Mouse (Mus musculus) embryonic facial prominence, embryonic 11.5 days (tissue): ENCODE measurements around the gene Inpp4b. TPM values are rescaled to one million over a fixed set of nuclear protein-coding genes. Genes with fewer than 3 reads are reported as not detected.

Source experiments
- ATAC-seq: fragments of 200-750 bp; cut with Nextera tagmentation; replicated peaks from 2 replicates; pipeline ENCODE4 v1.8.0; 2017; ENCODE audit warnings: low read depth; ENCODE audit not compliant: insufficient number of reproducible peaks, low FRiP score, low TSS enrichment
- DNase-seq: peaks from one replicate; pipeline ENCODE4 v3.0.0-alpha.2; 2015; ENCODE audit warnings: low spot score
- H3K27ac ChIP-seq: fragments of 300-500 bp; sonication (generic); replicated peaks from 2 replicates; pipeline ENCODE4 v1.5.1; 2014; ENCODE audit warnings: mild to moderate bottlenecking, low read depth, low read length, control low read depth
- H3K27me3 ChIP-seq: fragments of 300-500 bp; sonication (generic); 2 replicates; pipeline ENCODE4 v1.6.1; 2014; ENCODE audit warnings: mild to moderate bottlenecking, low read length, moderate library complexity, mixed read lengths; ENCODE audit not compliant: control insufficient read depth, insufficient read depth
- H3K36me3 ChIP-seq: fragments of 300-500 bp; sonication (generic); replicated peaks from 2 replicates; pipeline ENCODE4 v1.6.1; 2014; ENCODE audit warnings: low read depth, mild to moderate bottlenecking, low read length, moderate library complexity, mixed read lengths; ENCODE audit not compliant: control insufficient read depth, insufficient read depth
- H3K4me1 ChIP-seq: fragments of 300-500 bp; sonication (generic); 2 replicates; pipeline ENCODE4 v1.6.1; 2014; ENCODE audit warnings: low read length, mixed read lengths; ENCODE audit not compliant: control insufficient read depth, insufficient read depth
- H3K4me2 ChIP-seq: fragments of 300-500 bp; sonication (generic); 2 replicates; pipeline ENCODE4 v1.6.1; 2014; ENCODE audit warnings: low read depth, mild to moderate bottlenecking, control low read depth, low read length, moderate library complexity
- H3K4me3 ChIP-seq: fragments of 300-500 bp; sonication (generic); 2 replicates; pipeline ENCODE4 v1.5.1; 2014; ENCODE audit warnings: low read depth, low read length, control low read depth
- H3K9ac ChIP-seq: fragments of 300-500 bp; sonication (generic); replicated peaks from 2 replicates; pipeline ENCODE4 v1.6.1; 2014; ENCODE audit warnings: mild to moderate bottlenecking, control low read depth, low read length
- H3K9me3 ChIP-seq: fragments of 300-500 bp; sonication (generic); replicated peaks from 2 replicates; pipeline ENCODE4 v1.6.1; 2016; ENCODE audit warnings: mild to moderate bottlenecking, low read length, inconsistent platforms, mixed read lengths; ENCODE audit not compliant: control insufficient read depth
- WGBS: fragments of 180-500 bp; shearing (Covaris S2); extraction: QIAGEN DNeasy Blood & Tissue Kit; methylation state at CpG from one replicate; pipeline ENCODE4 v1.1.7; 2014; 5-methylcytosine and 5-hydroxymethylcytosine counted together
- polyA plus RNA-seq: library from polyadenylated mRNA; unstranded; fragments of >200 nt; fragmentation: Nextera tagmentation; extraction: Ambion mirVana; gene quantifications from 2 replicates; pipeline ENCODE4 v1.2.1, GENCODE M21; 2014

The Inpp4b gene
- polyA plus RNA-seq, 1 experiment from 2014 or later, result 7.8 TPM

DNA sequence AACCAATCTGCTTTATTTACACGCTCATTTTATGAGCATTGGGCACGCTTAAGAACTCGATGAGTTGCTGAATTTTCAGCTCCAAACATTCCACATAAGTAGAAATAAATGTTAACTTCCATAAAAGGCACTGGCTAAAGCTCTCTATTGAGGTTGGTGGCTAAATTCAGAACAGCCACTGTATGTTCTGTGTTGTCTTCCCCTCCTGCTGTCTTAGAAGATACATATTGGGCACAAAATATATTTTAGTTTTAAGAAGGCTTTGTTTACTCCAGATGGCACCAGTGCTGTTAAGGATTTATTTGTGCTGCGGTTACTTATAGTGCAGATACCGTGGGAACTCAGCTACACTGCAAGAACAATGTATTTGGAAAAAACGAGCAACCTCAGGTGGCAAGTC is 15.8 kb downstream of the Inpp4b start:
- Histone ChIP-seq H3K9ac (no peak overlapping the region), H3K36me3 (no peaks in the 10 kb centered on the region), H3K27me3 (no peaks in the 10 kb centered on the region), H3K9me3 (no peaks in the 10 kb centered on the region), H3K4me2 (no peak overlapping the region), H3K4me3 (no peak overlapping the region), H3K4me1 (no peaks in the 10 kb centered on the region), H3K27ac (no peak overlapping the region)
- no peak for DNase-seq
- no peak for ATAC-seq
- WGBS, result 87% methylated on average over 6 of the region's 6 CpGs

DNA sequence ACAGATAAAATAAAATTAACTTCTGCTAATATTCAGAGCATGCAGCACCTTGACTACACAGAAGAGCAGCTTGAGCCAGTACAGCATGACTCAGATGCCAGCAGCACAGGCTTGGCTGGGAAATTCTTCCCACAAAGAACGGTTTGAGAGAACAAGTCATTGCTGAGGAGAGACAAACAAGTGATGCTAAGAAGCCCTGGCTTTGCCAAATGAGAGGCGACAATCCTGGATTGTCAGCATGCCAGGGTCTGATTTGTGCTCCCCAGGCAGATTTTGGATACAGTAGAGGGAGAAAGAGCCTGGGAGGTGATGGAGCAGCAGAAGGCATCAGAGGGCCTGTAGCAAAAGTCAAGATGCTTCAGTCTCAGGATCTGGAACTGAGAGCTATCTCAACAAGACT is 18.2 kb downstream of the Inpp4b start:
- no peak overlapping the region for H3K4me2 ChIP-seq
- H3K9ac ChIP-seq, result no peak overlapping the region
- H3K36me3 ChIP-seq, result no peaks in the 10 kb centered on the region
- WGBS, result 79% methylated on average over 2 of the region's 2 CpGs
- no peaks in the 10 kb centered on the region for H3K4me1 ChIP-seq
- ATAC-seq (no peak), DNase-seq (no peak)
- H3K27ac ChIP-seq, result no peak overlapping the region
- H3K4me3 ChIP-seq, result no peak overlapping the region
- H3K9me3 ChIP-seq, result no peaks in the 10 kb centered on the region
- H3K27me3 ChIP-seq, result no peaks in the 10 kb centered on the region

DNA sequence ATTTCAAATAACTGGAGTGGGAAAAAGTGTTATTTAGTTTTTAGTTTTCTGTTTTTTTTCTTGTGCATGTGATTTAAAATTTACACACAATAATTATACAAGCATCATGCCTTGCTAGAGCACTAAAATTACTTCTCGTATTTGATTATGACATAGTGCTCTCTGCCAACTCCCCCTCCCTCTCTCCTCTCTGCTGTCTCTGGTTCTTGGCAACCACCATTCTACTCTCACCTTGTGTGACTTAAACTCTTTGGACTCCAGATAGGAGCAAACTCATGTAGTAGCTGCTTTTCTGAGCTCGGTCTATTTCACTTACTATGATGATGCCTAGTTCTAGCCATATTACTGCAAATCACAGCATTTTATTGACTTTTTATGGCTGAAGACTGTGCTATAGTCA is 18.8 kb downstream of the Inpp4b start:
- H3K9ac ChIP-seq, result no peak overlapping the region
- H3K4me3 ChIP-seq, result no peak overlapping the region
- H3K27me3 ChIP-seq, result no peaks in the 10 kb centered on the region
- no peak for ATAC-seq
- no peaks in the 10 kb centered on the region for H3K36me3 ChIP-seq
- no peak overlapping the region for H3K27ac ChIP-seq
- H3K9me3 ChIP-seq, result no peaks in the 10 kb centered on the region
- DNase-seq, result no peak
- 88% methylated on average over 2 of the region's 2 CpGs for WGBS
- no peaks in the 10 kb centered on the region for H3K4me1 ChIP-seq
- H3K4me2 ChIP-seq, result no peak overlapping the region

DNA sequence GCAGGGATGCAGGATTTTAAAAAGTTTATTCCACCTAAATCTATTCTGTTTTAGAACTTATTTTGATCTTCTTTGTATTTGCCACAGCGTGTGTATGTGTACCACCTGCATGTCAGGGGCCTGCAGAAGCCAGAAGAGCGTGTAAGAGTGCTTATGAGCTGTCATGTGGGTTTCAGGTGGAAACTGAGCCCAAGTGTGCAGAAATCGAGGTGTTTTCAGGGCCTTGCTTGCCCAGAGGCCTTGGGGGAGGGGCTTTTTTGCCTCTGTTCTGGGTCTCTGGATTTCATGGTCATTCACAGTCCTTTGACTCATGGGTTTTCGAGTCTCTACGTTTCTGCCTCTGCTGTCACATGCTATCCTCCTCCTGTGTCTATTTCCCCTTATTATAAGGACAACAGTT is 28.3 kb downstream of the Inpp4b start:
- Histone ChIP-seq H3K36me3 (no peaks in the 10 kb centered on the region), H3K4me1 (no peaks in the 10 kb centered on the region), H3K9me3 (no peaks in the 10 kb centered on the region), H3K4me2 (no peak overlapping the region), H3K27me3 (no peaks in the 10 kb centered on the region), H3K9ac (no peak overlapping the region), H3K27ac (no peak overlapping the region), H3K4me3 (no peak overlapping the region)
- DNase-seq (no peak), ATAC-seq (no peak)
- whole genome bisulfite sequencing, result 64% methylated on average over 5 of the region's 5 CpGs

DNA sequence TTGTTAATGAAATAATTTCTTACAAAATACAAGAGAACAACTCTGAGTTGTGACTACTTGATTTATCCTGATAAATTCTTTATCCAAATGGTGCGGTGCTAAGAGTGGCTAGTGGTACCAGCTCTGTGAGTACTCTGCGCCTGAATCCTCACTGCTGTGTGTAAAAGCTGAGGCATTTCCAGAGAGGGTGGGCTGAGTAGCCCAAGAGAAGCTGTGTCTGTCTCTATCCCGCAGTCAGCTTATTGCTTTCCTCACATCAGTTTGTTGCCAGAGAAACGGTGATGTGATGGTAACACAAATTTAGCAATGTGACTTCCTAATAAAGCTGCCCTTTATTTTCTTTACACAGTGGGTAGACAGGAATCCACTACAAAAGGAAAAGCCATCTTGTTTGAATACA is 29.5 kb downstream of the Inpp4b start:
- Histone ChIP-seq H3K36me3 (no peaks in the 10 kb centered on the region), H3K4me2 (no peak overlapping the region), H3K9ac (no peak overlapping the region), H3K9me3 (no peaks in the 10 kb centered on the region), H3K27me3 (no peaks in the 10 kb centered on the region), H3K4me1 (no peaks in the 10 kb centered on the region), H3K27ac (no peak overlapping the region), H3K4me3 (no peak overlapping the region)
- no peak for DNase-seq
- WGBS, result 86% methylated on average over 4 of the region's 4 CpGs
- no peak for ATAC-seq

DNA sequence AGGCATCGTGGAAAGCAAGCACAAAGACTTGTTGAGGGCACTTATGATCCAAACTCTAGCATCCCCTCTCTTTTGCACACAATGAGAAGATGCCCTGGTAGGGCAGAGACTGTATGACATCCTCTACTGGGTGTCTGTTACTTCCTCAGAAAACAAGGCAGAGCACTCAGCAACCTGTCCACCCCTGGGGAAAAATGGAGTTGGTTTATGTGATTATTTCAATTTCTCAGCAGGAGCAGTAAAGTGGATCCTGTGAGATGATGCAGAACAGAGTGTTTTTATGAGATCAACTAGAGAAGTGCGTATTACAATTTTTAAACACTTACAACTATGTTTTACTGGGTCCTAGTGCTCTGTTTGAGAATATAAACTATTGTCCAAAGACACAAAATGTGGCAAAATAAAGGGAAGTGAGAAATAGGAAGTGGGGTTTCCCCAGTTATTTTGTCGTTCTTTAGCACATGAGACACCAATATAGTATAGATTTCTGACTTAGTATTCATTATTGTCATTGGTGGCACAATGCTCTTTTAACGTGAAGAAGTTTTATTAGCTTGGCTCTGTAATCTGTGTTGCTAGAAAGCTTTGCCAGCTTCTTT is 32.6 kb downstream of the Inpp4b start:
- Histone ChIP-seq H3K4me1 (no peaks in the 10 kb centered on the region), H3K27me3 (no peaks in the 10 kb centered on the region), H3K4me3 (no peak overlapping the region), H3K9ac (no peak overlapping the region), H3K27ac (no peak overlapping the region), H3K9me3 (no peaks in the 10 kb centered on the region), H3K36me3 (no peaks in the 10 kb centered on the region), H3K4me2 (no peak overlapping the region)
- no peak for DNase-seq
- WGBS, result 83% methylated on average over 4 of the region's 4 CpGs
- no peak for ATAC-seq

DNA sequence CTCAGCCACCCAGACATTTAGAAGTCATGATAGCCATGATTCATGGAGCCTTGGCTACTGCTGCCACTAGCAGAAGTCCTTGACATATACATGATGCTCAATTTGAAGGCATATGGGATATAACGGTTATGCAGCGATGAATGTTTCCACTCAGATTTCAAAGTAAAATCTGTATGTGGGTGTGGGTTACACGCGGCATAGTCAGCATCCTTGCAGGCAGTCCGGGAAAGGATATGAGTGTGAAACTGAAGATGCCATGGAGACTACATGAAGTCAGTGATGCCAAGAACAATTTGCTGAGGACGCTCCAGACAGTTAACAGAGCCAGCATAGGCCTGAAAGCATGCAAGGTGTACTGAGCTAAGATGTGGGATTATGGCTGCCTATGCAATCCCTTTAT is 46.6 kb downstream of the Inpp4b start:
- no peak overlapping the region for H3K4me2 ChIP-seq
- DNase-seq (no peak), ATAC-seq (no peak)
- H3K27me3 ChIP-seq, result no peaks in the 10 kb centered on the region
- WGBS, result 90% methylated on average over 6 of the region's 6 CpGs
- no peak overlapping the region for H3K4me3 ChIP-seq
- H3K4me1 ChIP-seq, result no peaks in the 10 kb centered on the region
- H3K9me3 ChIP-seq, result no peaks in the 10 kb centered on the region
- no peak overlapping the region for H3K9ac ChIP-seq
- H3K36me3 ChIP-seq, result no peaks in the 10 kb centered on the region
- no peak overlapping the region for H3K27ac ChIP-seq

DNA sequence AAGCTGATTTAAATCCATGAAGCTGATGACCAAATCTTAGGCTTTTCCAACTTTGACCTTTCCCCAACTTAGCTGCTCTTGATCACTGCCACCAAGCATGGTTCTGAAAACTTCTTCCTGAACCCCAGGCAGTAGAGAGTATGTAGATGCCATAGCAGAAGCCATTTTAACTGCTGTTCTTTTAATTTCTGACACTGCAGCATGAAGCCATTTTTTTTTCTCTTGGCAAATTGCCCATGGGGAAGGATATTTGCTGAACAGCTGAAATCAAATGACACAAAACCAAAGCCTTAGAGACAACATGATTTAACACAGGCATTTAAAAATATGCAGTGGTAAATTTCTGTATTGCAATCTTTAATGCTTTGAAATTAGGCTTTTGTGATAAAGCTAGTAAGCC is 56.7 kb downstream of the Inpp4b start:
- no peak for ATAC-seq

More for the DNA sequence above, 56.7 kb downstream of the Inpp4b start:
- Histone ChIP-seq H3K4me3 (no peak overlapping the region), H3K27ac (no peak overlapping the region), H3K4me2 (no peak overlapping the region), H3K9me3 (no peaks in the 10 kb centered on the region), H3K9ac (no peak overlapping the region), H3K4me1 (no peaks in the 10 kb centered on the region), H3K36me3 (no peaks in the 10 kb centered on the region), H3K27me3 (no peaks in the 10 kb centered on the region)
- DNase-seq, result no peak
